Mouse (Mus musculus) layer of hippocampus, adult 9-10 months (tissue): ENCODE measurements at regions not wholly inside any gene's neighbourhood (a gene's known extent, or its start where the extent isn't known, plus 50 kb on each side); places are given as distances from the start of the nearest gene placed in this dataset.
"Not testable (repeated sequence)": the region's sequence is repeated elsewhere in the genome, so short reads cannot be mapped to it uniquely, and the experiment has no call there.

Experiments
- DNase-seq: peaks from one replicate; pipeline ENCODE4 v3.0.0; 2022; ENCODE audit warnings: low spot score

DNA sequence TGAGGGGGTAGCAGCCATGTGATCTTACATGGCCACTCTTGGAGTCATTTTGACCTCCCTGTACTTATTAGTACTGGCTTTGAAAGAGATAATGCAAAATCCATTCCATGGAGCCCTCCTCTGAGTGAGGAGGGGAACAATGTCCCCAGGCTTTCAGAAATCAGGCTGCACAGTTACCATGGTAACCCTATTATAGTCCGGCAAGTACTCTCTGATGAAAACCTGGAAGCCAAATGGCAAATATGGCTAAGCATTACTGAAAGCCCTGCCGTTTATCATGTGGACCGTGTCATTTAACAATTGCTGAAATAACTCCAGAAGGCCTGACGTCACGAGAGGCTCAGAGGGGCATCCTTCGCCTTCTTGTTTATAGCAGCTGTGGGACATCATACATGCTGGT, 82.5 kb upstream of the Xcl1 start:
- DNase-seq: no peak

DNA sequence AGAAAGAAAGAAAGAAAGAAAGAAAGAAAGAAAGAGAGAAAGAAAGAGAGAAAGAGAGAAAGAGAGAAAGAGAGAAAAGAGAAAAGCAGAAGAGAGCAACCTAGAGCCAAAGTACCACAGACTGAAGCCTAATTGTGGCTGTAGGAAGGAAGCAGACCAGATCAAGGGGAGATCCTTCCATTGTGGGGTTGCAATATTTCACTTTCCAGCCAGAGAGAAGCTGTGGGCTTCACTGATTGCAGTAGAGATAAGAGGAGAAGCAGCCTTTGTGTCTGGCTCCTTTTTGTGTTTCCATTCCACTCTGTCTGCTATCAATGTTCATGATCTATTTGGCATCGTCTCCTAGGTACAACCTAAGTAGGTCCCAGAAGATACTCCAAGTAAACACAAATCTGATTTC, 79.0 kb upstream of the Xcl1 start:
- no peak for DNase-seq

DNA sequence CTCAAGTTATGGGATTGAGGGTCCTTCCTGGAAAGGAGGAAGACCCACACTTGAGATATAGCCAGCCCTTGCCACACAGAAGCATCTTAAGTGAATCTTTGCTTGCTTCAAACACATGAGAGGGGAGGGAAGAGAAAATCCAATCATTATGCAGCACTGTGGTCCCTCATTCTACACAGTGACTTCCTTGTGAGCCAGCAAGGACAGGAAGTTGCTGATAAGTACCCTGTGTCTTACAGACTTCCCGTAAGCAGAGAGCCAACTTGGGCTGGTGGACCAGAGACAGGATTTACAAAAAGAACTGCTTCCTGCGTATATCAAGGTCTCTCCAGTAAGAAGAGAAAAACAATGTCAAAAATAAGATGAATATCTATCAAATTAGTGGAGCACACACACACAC, 78.1 kb upstream of the Xcl1 start:
- DNase-seq: no peak

DNA sequence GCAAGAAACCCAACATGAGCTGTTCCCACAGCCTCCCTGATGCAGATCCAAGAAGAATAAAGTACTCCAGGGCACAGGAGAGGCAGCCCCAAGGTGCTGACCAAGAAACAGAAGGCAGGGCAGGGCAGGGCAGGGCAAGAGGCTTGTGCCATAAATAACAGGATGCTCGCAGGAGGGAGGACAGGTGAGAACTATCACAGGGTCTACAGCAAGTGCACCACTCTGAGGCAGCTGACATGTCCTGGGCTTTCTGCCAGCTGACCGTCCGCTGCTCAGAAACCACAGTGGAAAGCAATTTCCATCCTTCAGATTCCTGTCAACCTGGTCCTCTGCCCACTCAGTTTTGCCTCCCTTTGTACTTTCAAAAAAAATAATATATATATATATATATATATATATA, 77.0 kb upstream of the Xcl1 start:
- DNase-seq: no peak

DNA sequence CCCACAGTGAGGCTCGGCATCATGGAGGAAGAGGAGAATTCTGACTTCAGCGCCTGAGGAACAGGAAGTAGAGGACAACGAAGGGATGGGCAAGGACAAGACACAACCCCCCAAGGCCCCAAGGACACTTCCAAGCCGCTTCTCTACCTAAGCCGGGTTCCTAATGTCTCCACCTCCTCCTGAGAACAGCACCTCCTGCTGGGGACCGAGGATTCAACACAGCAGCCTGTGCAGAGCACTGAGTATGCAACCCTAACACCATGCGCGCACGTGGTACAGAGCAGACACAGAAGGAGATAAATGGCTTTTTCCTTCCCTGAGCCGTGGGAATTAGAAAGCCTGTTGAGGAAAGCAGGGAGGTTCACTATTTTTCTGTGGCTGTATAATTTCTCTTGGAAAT, 64.2 kb upstream of the Xcl1 start:
- no peak for DNase-seq

DNA sequence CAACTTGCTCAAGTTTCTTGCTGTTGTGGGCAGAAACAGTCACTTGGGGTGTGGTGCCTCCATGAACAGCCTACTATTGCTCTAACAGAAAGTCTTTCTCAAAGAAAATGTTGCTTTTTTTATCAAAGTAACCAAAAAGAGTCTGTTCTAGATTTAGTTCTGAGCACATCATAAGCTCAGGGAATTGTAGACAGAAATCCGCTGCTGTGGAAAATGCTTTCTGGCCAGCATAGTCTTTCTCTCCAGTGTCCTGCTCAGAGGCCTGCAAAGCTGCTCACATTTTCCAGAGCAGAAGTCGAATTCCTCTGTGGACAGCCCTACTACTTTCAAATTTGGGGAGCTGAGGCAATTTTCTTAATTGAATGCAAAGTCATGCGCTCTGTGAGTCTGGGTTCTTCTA, 63.3 kb upstream of the Xcl1 start:
- no peak for DNase-seq

DNA sequence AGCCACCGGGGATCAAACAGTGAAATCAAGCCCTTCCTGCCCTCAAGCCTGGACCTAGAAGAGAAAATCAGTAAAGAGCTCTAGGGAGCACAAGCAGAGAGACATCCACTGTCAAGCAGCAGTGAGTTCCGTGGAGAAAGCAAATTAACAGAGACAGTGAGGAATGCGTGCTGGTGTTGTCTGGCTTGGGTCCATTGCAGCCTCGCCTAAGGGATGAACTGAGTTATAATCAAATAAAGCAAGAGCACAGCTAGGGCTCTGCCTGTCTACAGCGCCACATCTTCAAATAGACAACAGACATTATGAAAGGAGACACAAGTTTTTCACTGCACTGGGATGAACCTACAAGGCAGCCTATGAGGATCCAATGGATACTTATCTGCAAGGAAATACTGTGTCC, 62.3 kb upstream of the Xcl1 start:
- DNase-seq: no peak

DNA sequence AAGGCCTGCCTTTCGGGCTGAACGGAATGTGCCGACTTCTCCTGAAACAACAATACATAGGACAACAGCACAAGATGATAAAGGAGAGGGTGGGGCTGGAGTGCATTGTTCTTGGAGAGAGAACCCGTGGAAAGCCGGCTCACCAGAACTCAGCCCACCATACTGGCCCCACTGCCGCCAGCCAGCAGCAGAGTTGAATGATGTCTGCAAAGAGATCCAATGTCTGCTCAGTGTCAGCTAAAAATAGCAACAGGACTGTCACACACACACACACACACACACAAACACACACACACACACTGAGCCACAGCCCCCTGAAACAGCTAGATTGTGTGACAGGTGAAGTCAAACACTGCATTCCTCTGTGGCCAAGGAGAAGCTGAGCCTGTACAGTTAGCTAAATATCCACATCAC, 58.9 kb upstream of the Xcl1 start:
- DNase-seq: no peak

DNA sequence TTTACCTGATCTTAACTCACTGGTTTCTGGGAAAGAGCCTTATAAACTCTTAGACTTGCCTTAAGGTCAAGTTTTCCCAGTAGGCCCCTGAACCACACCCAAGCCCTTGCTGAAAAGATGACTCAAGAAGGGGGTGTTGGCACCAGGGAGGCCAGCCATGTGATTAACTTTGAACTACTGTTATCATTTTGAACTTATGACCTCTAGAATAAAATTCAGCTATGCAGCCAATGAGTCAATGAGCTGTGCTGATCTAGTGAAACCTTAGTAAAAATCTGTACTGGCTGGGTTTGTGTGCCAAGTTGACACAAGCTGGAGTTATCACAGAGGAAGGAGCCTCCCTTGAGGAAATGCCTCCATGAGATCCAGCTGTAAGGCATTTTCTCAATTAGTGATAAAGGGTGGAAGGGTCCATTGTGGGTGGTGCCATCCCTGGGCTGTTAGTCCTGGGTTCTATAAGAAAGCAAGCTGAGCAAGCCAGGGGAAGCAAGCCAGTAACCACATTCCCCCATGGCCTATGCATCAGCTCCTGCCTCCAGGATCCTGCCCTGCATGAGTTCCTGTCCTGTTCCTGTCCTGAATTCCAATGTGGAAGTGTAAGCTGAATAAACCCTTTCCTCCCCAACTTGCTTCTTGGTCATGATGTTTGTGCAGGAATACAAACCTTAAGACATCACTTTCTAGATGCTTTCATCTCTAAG, 58.0 kb upstream of the Xcl1 start:
- DNase-seq: not testable (repeated sequence)

DNA sequence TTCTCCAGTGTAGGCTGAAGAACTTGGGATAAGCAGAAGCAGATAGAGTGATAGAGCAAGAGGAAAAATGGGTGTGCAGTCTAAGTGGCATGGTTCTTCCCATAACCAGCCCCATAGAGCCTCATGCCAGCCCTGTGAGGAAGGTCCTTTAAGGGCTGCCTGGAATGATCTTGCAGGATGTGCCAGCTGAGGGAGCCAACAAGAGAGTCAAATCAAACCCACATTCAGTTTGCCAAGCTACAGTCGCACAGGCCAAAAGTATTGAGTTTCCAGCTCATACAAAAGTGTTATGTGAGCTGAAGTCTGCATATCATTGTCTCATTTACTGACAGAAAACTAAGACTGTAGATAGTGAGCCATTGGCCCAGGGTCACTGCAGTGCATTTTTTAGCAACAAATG, 53.7 kb upstream of the Xcl1 start:
- no peak for DNase-seq

DNA sequence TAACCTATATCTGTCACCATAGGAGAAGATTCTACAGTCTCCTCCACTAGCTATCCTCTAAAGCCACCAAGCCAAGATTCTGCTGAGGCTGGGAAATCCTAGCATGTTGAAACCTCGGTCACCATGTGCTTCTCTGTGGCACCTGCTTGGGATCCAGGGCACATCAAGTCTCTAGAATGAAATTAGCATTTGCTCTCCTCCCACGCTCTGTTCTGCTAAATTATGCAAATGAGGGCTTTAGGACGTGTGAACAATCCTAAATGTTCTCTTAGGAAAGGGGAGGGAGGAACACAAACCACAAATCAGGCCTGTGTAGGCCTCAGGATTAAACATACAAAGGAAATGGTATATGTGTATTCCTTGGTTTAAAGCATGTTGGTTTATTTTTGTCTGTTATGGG, 52.9 kb upstream of the Xcl1 start:
- DNase-seq: peak; percentile 56

DNA sequence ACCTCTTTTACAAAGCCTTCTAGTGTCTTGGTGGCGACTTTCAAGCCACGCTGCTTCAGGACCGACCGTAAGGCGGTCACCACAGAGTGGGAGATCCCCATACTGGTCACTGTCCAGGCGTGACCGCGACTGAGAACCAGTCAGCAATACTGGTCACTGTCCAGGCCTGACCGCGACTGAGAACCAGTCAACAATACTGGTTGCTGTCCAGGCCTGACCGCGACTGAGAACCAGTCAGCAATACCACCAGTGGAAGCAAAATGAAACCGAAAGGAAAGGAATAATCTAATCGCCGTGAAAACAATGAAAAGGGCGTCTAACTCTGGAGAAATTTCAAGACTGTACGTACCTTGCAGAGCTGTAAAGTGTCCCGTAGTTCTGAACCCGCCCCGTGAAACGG, 50.2 kb upstream of the Xcl1 start:
- not testable (repeated sequence) for DNase-seq
